Mouse (Mus musculus) ovary, postnatal 10 days (tissue): ENCODE measurements around the gene Uox.
A peak's percentile ranks its signal among the peaks of the same experiment; 100 is the strongest.

Source experiments
- DNase-seq: peaks from one replicate; pipeline ENCODE4 v3.0.0; 2022; ENCODE audit warnings: low spot score

The Uox gene

GRCm38 (mm10) chr3:146570148-146570782 lies at the start of gene Uox:
TSS of gene Uox (plus strand) at chr3:146570426.
- DNase-seq: no peak

- DNase-seq: peak; percentile 75
Measured at GRCm38 (mm10) chr3:146520798-146521651, 49.2 kb upstream of the Uox start, which contains the start of gene Rpf1. TSS of gene Rpf1 (minus strand) at chr3:146521429.

DNA sequence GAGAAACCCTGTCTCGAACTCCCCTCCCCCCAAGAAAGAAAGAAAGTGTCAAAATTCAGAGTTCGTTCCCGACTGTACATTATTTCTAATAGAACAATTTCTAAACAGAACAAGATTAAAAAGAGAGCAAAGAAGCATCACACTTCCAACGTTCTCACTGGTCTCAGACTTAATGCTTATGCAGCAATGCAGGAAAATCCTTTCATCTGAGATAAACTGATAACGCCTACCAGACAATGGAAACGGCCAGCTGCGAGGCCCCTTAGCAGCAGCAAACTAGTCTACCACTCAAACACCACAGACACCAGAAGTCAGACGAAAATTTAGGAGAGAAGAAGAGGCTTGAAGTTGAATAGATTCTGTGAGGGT lies 48.6 kb upstream of the Uox start:
- DNase-seq: no peak

GRCm38 (mm10) chr3:146528335-146528734 lies 41.9 kb upstream of the Uox start:
- no peak for DNase-seq

GRCm38 (mm10) chr3:146534986-146535385 lies 35.2 kb upstream of the Uox start:
- no peak for DNase-seq

DNA sequence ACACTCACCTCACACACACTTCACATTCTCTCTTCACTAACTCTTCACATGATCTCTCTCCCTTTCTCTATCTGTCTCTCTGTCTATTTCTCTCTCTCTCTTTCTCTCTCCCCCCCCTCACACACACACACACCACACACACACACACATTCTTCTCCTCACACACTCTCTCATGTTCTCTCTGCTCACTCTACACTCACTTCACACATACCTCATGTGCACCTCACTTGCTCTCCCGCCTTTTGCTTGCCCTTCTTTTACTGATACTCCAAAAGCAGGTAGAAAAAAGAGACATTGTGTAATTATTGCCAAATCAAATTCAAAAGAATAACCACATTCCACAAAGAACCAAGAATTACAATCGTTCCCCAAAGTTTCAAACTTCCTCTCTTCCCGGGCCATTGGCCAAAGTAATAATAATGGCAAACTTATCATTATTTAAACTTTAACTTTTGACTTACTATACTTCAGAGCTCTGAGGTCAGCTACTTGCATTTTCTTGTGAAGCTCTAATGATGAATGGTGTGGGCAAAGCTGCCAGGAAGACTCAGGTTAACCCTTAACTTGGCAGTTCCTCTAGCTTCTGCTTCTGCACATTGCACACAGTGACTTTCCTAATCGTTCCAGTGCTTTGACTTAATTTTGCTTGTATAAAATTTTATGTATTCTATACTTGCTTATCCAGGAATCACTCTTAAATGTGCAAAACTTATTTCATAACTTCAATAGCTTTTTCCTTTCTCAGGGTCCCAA lies 29.5 kb upstream of the Uox start:
- DNase-seq: no peak

DNA sequence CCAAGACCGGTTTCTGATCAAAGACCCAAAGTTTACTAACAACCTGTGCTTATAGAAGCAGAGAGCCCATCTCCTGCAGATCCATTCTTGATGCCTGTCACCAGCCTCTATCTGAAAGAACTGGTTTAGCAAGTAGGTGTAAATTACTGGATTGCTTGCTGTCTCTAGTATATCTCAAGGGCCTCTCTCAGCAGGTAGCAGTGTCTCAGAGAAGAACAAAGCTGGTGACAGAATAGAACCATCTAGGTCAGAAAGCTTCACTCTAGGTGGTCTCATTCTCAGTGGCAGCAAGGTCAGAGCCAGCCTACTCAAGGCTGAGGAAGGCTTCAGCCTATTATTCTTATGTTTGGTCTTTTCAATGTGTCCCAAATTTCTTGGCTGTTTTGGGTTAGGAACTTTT lies 26.6 kb upstream of the Uox start:
- no peak for DNase-seq

- DNase-seq: no peak
Measured at GRCm38 (mm10) chr3:146554816-146555215, 15.4 kb upstream of the Uox start.

DNA sequence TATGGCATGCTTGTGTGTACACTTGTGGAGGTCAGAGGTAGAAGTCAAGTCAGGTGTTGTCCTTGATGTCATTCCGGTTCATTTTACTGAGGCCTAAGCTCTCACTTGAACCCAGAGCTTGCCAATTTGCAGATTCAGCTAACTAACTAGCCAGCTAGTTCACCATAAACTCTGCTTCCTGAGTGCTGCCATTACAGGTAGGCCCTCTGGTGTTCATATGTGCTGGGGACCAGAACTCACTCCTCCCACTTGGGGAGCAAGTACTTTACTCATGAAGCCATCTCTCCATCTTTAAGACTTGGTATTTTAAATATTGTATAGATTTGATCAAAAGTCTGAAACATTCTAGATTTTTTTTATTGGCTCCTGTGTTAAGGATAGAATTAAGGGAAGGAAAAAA lies 13.7 kb upstream of the Uox start:
- DNase-seq: no peak

DNA sequence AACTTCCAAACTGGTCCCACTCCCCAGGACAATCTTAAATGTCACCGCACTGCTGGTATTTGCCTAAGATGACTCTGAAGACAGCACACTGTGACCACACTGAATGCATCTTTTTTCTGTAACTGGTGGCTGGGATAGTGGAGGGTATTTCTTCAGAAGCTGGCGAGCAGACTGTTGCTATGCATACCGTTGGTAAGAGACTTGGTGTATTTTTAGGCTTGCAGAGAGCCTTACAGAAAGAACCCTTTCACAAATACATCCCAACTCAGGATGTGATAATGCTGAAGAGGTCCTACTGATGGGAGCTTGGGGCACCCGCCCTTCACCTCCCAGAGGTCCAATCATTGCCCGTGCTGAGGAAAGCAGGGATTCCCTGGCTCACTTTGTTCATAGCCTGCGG lies 12.7 kb upstream of the Uox start:
- no peak for DNase-seq

GRCm38 (mm10) chr3:146562936-146563335 lies 7.3 kb upstream of the Uox start:
- DNase-seq: no peak

DNA sequence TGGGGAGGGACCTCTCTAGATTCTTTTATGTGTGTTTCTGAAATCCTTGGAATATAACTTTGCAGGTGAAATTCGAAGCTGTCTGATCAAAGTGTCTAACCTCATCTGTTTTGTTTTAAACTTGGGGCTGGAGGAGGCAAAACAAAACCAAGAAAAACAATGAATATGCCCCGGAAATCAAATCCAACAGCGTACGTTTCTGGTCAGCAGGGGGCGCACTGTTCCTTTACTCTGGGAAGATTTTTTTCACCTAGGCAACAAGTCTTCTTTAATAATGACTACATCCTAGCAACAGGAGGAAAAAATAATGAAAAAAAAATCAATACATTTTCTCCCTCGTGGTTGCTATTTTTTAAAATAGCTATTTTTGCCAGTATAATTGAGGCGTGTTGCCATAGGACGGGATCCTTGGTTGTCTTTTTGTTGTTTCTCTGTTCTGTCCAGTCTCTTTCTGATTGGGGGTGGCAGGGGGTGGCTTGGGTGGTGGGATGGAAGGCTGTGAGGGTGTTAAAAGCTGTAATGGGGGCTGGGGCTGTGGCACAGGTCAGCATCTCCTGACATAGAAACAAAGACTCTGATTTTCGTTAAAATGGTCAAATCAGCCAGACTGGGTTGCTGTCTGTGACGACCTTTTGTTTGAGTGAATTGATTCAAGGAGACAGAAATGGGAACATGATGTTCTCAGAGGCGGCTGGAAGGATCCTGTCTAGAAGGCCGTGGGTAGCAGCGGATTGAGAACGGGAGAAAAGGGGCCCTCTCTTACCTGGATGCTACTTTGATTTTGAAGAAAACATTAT lies 5.8 kb upstream of the Uox start:
- DNase-seq: peak; percentile 52

DNA sequence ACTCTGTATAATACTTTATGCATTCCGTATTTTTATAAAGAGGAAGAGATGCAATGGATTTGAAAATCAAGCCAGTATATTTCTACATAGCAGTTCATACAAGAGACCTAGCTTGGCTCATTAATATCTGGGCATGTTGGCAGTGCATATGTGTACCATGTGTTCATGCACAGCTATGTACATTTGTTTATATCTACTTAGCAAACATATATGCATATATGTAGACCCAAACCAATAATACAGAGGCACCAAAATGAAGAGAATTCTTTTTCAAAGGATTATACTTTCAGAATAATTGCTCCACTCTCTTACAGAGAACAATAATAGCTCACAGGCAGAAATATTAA lies 5.2 kb upstream of the Uox start:
- no peak for DNase-seq

DNA sequence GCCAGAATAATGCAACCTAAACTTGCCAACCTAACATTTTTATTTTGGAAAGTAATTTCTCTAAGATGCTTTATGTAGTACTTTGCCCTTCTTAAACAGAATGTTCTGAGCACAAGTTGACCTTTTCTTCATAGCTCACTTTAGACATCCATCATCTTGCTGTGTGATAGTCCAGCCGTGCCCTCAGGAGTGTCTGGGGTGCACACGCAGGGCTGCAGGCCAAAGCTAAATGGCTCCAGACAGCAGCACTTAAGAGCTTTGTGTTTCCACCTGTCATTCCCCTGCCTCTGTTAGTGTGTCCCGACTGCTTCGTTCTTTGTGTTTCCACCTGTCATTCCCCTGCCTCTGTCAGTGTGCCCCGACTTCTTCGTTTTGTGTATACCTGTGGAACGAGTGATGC lies 2.9 kb upstream of the Uox start:
- DNase-seq: no peak

- no peak for DNase-seq
Measured at GRCm38 (mm10) chr3:146567884-146568530, 2.2 kb upstream of the Uox start.

GRCm38 (mm10) chr3:146569594-146569993 lies 632 bp upstream of the Uox start:
- DNase-seq: no peak

GRCm38 (mm10) chr3:146570939-146571338 lies 713 bp downstream of the Uox start:
- DNase-seq: no peak

GRCm38 (mm10) chr3:146571341-146571740 lies 1.1 kb downstream of the Uox start:
- DNase-seq: no peak

DNA sequence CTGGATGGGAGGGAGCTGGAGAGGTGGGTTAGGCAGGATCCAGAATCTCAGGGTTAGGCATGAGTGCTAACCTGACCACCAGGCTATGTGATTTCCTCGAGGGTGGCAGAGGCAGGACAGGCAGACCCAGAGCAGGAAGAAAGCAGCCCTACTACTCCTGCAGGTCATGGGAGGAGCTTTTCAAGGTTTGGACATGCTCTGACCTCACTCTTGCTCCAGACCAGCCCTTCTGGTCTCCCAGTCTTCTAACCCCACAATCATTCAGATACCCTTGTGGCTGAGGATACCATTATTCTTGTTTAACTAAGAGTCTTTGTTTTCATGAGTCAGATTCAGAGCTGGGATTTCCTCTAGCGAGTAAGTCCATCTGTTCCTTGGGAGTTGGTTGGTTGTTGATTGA lies 7.4 kb downstream of the Uox start:
- DNase-seq: no peak

GRCm38 (mm10) chr3:146580039-146580729 lies 10.0 kb downstream of the Uox start:
- no peak for DNase-seq

GRCm38 (mm10) chr3:146583478-146583877 lies 13.3 kb downstream of the Uox start:
- DNase-seq: no peak
